Mouse (Mus musculus) hindbrain, embryonic 14.5 days (tissue): Measurements from ENCODE around the gene Gm48551. TPM values are rescaled to one million over a fixed set of nuclear protein-coding genes. Genes with fewer than 3 reads are reported as not detected.
A peak's percentile ranks its signal among the peaks of the same experiment; 100 is the strongest.

Experiments used
- ATAC-seq: fragments of 200-750 bp; cut with Nextera tagmentation; 2 replicates; pipeline ENCODE4 v1.8.0; 2017; ENCODE audit warnings: moderate number of reproducible peaks, mild to moderate bottlenecking, moderate TSS enrichment, moderate library complexity; ENCODE audit not compliant: low FRiP score
- DNase-seq: peaks from one replicate; pipeline ENCODE4 v3.0.0-alpha.2; 2015; ENCODE audit warnings: low spot score
- H3K27ac ChIP-seq: fragments of 300-500 bp; sonication (generic); 2 replicates; pipeline ENCODE4 v1.5.1; 2014; ENCODE audit warnings: mild to moderate bottlenecking, moderate library complexity
- H3K27me3 ChIP-seq: fragments of 300-500 bp; sonication (generic); 2 replicates; pipeline ENCODE4 v1.6.1; 2014; ENCODE audit warnings: mild to moderate bottlenecking, low read length, mixed read lengths; ENCODE audit not compliant: control insufficient read depth, insufficient read depth
- H3K36me3 ChIP-seq: fragments of 300-500 bp; sonication (generic); replicated peaks from 2 replicates; pipeline ENCODE4 v1.6.1; 2014; ENCODE audit not compliant: control insufficient read depth, insufficient read depth
- H3K4me1 ChIP-seq: fragments of 300-500 bp; sonication (generic); replicated peaks from 2 replicates; pipeline ENCODE4 v1.6.1; 2014; ENCODE audit warnings: antibody characterized with exemption, low read length, mixed read lengths; ENCODE audit not compliant: control insufficient read depth, insufficient read depth
- H3K4me2 ChIP-seq: fragments of 300-500 bp; sonication (generic); replicated peaks from 2 replicates; pipeline ENCODE4 v1.6.1; 2014; ENCODE audit warnings: mild to moderate bottlenecking, moderate library complexity
- H3K4me3 ChIP-seq: fragments of 300-500 bp; sonication (generic); replicated peaks from 2 replicates; pipeline ENCODE4 v1.5.1; 2014; ENCODE audit warnings: mild to moderate bottlenecking, low read length
- H3K9ac ChIP-seq: fragments of 300-500 bp; sonication (generic); 2 replicates; pipeline ENCODE4 v1.6.1; 2014
- H3K9me3 ChIP-seq: fragments of 300-500 bp; sonication (generic); 2 replicates; pipeline ENCODE4 v1.6.1; 2016; ENCODE audit warnings: low read length; ENCODE audit not compliant: control insufficient read depth
- WGBS: fragments of 180-500 bp; shearing (Covaris S2); extraction: QIAGEN DNeasy Blood & Tissue Kit; methylation state at CpG from one replicate; pipeline ENCODE4 v1.1.7; 2014; 5-methylcytosine and 5-hydroxymethylcytosine counted together
- polyA plus RNA-seq: library from polyadenylated mRNA; unstranded; fragments of >200 nt; fragmentation: Nextera tagmentation; extraction: Ambion mirVana; gene quantifications from 2 replicates; pipeline ENCODE4 v1.2.1, GENCODE M21; 2014

Gm48551 gene
- polyA plus RNA-seq, 1 experiment from 2014 or later = 5.7 TPM

GRCm38 (mm10) chr10:81389801-81390677 lies 5.8 kb downstream of the Gm48551 start:
- H3K9me3 ChIP-seq = no peaks in the 10 kb centered on the region
- no peak overlapping the region for H3K27ac ChIP-seq
- no peak overlapping the region for H3K9ac ChIP-seq
- 62% methylated on average over 23 of the region's 23 CpGs for WGBS
- ATAC-seq (peak; percentile 50), DNase-seq (peak; percentile 66)
- H3K27me3 ChIP-seq = no peaks in the 10 kb centered on the region
- peaks cover 35% of the 10 kb centered on the region for H3K36me3 ChIP-seq
- peaks cover 7% of the 10 kb centered on the region for H3K4me1 ChIP-seq
- H3K4me3 ChIP-seq = no peak overlapping the region
- H3K4me2 ChIP-seq = no peak overlapping the region

GRCm38 (mm10) chr10:81390678-81390965 lies 6.4 kb downstream of the Gm48551 start:
- H3K9me3 ChIP-seq = no peaks in the 10 kb centered on the region
- ATAC-seq (no peak), DNase-seq (no peak)
- peaks cover 35% of the 10 kb centered on the region for H3K36me3 ChIP-seq
- H3K4me2 ChIP-seq = no peak overlapping the region
- H3K4me1 ChIP-seq = 0 out of 2 replicates have a peak, but pooled peaks cover 2% of the 10 kb centered on the region
- WGBS = 94% methylated on average over 13 of the region's 13 CpGs
- H3K9ac ChIP-seq = no peak overlapping the region
- no peak overlapping the region for H3K4me3 ChIP-seq
- H3K27ac ChIP-seq = no peak overlapping the region
- no peaks in the 10 kb centered on the region for H3K27me3 ChIP-seq

- Histone ChIP-seq H3K9me3 (no peaks in the 10 kb centered on the region), H3K9ac (no peak overlapping the region), H3K4me1 (no peaks in the 10 kb centered on the region), H3K27me3 (no peaks in the 10 kb centered on the region), H3K4me3 (no peak overlapping the region), H3K4me2 (no peak overlapping the region), H3K36me3 (peaks cover 24% of the 10 kb centered on the region), H3K27ac (no peak overlapping the region)
- DNase-seq (no peak), ATAC-seq (no peak)
- WGBS = 88% methylated on average over 6 of the region's 6 CpGs
Observed at GRCm38 (mm10) chr10:81392270-81392669, 8.0 kb downstream of the Gm48551 start.

GRCm38 (mm10) chr10:81392781-81393185 lies 8.5 kb downstream of the Gm48551 start, which contains the start of gene Smim24:
Gene Smim24, plus strand, starts transcription at chr10:81393051.
- peaks cover 24% of the 10 kb centered on the region for H3K36me3 ChIP-seq

GRCm38 (mm10) chr10:81393456-81394063 lies 9.3 kb downstream of the Gm48551 start:
- DNase-seq = no peak
- H3K4me1 ChIP-seq = no peaks in the 10 kb centered on the region

More at GRCm38 (mm10) chr10:81392781-81393185, 8.5 kb downstream of the Gm48551 start, which contains the start of gene Smim24:
- ATAC-seq = no peak
- Histone ChIP-seq H3K9me3 (no peaks in the 10 kb centered on the region), H3K9ac (peak within 1 kb of the TSS; percentile 12), H3K4me2 (peak within 1 kb of the TSS; percentile 24), H3K27me3 (no peaks in the 10 kb centered on the region), H3K4me1 (no peaks in the 10 kb centered on the region), H3K27ac (no peak within 1 kb of the TSS), H3K4me3 (no peak within 1 kb of the TSS)
- WGBS = 67% methylated on average over 14 of the region's 14 CpGs
- no peak for DNase-seq

GRCm38 (mm10) chr10:81395127-81395526 lies 10.9 kb downstream of the Gm48551 start:
- H3K27me3 ChIP-seq = no peaks in the 10 kb centered on the region
- H3K4me2 ChIP-seq = no peak overlapping the region
- no peaks in the 10 kb centered on the region for H3K9me3 ChIP-seq
- H3K27ac ChIP-seq = no peak overlapping the region
- WGBS = 11% methylated on average over 5 of the region's 5 CpGs
- no peaks in the 10 kb centered on the region for H3K4me1 ChIP-seq
- H3K9ac ChIP-seq = no peak overlapping the region
- H3K36me3 ChIP-seq = peaks cover 28% of the 10 kb centered on the region
- no peak overlapping the region for H3K4me3 ChIP-seq
- ATAC-seq = no peak
- peak; percentile 73 for DNase-seq

More at GRCm38 (mm10) chr10:81393456-81394063, 9.3 kb downstream of the Gm48551 start:
- peak overlapping the region; percentile 12 for H3K9ac ChIP-seq
- no peaks in the 10 kb centered on the region for H3K9me3 ChIP-seq
- H3K27ac ChIP-seq = no peak overlapping the region
- peaks cover 17% of the 10 kb centered on the region for H3K36me3 ChIP-seq
- H3K4me3 ChIP-seq = no peak overlapping the region
- no peaks in the 10 kb centered on the region for H3K27me3 ChIP-seq
- ATAC-seq = no peak
- WGBS = 8% methylated on average over 19 of the region's 19 CpGs
- H3K4me2 ChIP-seq = peak overlapping the region; percentile 24

- H3K27me3 ChIP-seq = no peaks in the 10 kb centered on the region
- peaks cover under 1% of the 10 kb centered on the region; the same call in 1 of the 2 replicates for H3K4me1 ChIP-seq
- H3K4me3 ChIP-seq = no peak overlapping the region
- WGBS = 67% methylated on average over 4 of the region's 4 CpGs
- no peak overlapping the region for H3K4me2 ChIP-seq
- H3K9me3 ChIP-seq = no peaks in the 10 kb centered on the region
- ATAC-seq (no peak), DNase-seq (no peak)
- no peak overlapping the region for H3K9ac ChIP-seq
- no peak overlapping the region for H3K27ac ChIP-seq
- peaks cover 35% of the 10 kb centered on the region for H3K36me3 ChIP-seq
Observed at GRCm38 (mm10) chr10:81395865-81396264, 11.6 kb downstream of the Gm48551 start.

- DNase-seq (no peak), ATAC-seq (no peak)
- Histone ChIP-seq H3K4me3 (no peak overlapping the region), H3K9me3 (no peaks in the 10 kb centered on the region), H3K27ac (no peak overlapping the region), H3K4me1 (peaks cover 10% of the 10 kb centered on the region), H3K9ac (no peak overlapping the region), H3K36me3 (peaks cover 35% of the 10 kb centered on the region), H3K4me2 (no peak overlapping the region), H3K27me3 (no peaks in the 10 kb centered on the region)
- 38% methylated on average over 5 of the region's 5 CpGs for WGBS
Observed at GRCm38 (mm10) chr10:81396749-81397148, 12.5 kb downstream of the Gm48551 start.

- Histone ChIP-seq H3K27me3 (no peaks in the 10 kb centered on the region), H3K36me3 (peaks cover 51% of the 10 kb centered on the region), H3K9ac (no peak overlapping the region), H3K4me2 (0 out of 2 replicates have a peak overlapping the region, but pooled peaks have one; percentile 27), H3K4me1 (peaks cover 29% of the 10 kb centered on the region), H3K9me3 (no peaks in the 10 kb centered on the region), H3K27ac (no peak overlapping the region), H3K4me3 (no peak overlapping the region)
- 64% methylated on average over 5 of the region's 5 CpGs for WGBS
- DNase-seq (no peak), ATAC-seq (no peak)
Observed at GRCm38 (mm10) chr10:81399296-81399695, 15.0 kb downstream of the Gm48551 start.
